Mouse (Mus musculus) embryonic fibroblast, embryonic 13.5 days (primary cell): ENCODE measurements around the gene Gm11985.

Experiments
- CTCF ChIP-seq: IDR thresholded peaks from 2 replicates; pipeline ENCODE4 v1.5.1; 2011; ENCODE audit warnings: mild to moderate bottlenecking, control low read depth, low read length, moderate library complexity, borderline replicate concordance; ENCODE audit not compliant: insufficient read depth
- POLR2A ChIP-seq: IDR thresholded peaks from 2 replicates; pipeline ENCODE4 v1.6.1; 2011; ENCODE audit warnings: low read depth, mild to moderate bottlenecking, control low read depth, low read length, moderate library complexity

GRCm38 (mm10) chr11:7138370-7138769, 50.0 kb downstream of the Gm11985 start:
- no peak for TF ChIP-seq CTCF
- TF ChIP-seq POLR2A: no peak
